Mouse (Mus musculus) c-Kit-negative CD71-positive TER-119-positive erythroid progenitor cells, embryonic 14.5 days (primary cell): ENCODE results near the gene Slc25a26.

ENCODE experiments used
- DNase-seq: peaks from one replicate; pipeline ENCODE4 v3.0.0-alpha.2; 2013; ENCODE audit warnings: low read depth, low spot score

Slc25a26 gene

DNA sequence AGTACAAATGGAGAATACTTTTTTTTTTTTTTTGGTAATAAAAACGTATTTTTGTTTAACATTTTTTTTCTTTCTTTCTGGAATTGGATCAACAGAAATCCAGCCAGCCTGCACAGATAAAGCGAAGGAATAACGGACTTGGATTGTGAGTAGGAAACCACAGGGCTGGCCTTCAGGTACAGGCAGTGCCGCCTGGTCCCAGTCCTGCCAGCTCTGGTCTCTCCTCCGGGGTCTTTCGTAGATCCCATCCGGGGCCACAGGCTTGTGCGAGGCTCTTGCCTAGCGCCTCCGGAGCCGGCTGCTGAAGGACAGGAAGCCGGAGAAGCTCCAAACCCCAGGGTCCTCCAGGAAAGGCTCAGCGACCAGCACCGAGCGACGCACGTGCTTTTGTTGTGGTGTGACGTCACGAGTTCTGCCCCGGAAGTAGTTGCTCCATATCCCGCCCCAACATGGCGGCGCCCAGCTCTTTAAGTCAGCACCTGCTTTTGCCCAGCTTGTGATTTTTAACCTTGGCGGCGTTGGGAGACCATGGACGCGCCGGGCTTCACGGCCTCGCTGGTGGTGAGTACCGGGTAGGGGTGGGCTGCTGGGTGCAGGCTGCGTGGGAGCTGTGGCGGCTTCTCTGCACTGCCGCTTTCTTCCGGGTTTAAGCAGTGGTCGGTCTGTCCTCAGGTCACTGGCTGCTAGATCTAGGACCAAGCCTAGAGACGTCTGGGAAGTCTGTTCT, at the start of gene Slc25a26:
TSS of gene Slc25a26 (plus strand) at position 435 of the 727 bp plus-strand sequence.
- peak; percentile 65 for DNase-seq

DNA sequence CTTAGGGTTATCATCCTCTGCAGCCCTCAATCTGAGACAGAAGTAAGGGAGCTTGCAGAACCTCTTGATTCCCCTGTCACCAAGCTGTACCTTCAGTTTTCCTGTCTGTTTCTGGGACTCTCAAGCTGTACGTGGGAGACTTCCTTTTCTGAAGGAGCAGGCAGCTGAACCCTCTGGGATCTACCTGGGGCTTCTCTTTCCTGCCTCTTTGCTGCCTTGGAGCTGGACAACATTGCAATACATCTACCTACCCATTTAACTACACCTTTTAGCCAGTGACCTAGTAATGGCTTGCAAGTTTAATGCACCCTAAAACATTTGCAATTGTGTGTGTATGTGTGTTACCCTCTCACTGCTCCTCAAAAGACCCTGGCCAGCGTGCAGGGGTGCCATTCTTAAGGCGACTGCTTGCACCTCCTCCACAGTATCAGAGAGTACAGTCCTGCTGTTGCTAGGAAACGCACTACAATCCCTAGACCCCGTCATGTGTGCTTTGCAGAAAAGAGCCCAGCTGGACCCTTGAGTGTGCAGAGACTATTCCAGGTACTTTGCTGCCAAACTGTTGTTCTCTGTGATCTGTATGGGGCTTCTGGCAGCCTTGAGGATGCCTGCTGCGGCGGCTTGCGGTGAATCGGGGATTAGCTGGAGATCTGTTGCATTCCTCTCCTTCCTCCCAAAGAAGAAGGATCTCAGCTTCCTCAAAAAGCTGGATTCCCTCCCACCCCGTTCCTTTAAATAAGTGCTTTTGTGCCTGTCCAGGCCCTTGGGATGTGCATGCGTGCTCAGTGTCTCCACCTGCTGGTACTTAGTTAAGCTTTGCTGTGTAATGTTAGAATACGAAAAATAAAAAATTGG, 35.9 kb upstream of the Slc25a26 start:
- DNase-seq: no peak

DNA sequence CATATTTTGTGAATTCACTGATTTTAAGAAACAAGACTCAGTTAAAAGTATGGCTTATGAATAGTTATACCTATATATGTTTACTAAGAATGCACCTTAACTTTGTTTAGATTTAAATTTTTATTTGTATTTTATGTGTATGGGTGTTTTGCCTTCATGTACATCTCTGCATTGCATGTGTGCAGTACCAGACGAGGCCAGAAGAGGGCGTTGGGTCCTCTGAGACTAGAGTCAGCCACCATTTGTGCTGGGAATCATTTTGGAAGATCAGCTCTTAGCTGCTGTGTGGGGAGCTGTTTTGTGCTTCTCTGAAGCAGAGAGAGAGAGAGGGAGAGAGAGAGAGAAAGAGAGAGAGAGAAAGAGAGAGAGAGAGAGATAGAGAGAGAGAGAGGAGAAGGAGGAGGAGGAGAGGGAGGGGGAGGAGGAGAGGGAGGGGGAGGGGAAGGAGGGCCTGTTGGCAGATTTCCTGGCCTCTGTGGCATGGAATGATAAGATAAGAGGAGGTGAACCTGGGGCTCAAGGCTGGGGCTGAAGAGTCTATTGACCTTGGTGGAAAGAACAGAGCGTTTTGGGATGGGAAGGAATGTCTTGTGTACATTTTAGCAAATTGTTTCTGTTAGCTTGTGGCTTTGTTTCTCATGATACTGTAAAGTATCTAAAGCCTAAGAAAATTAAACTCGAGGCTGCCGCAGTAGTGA, 33.5 kb upstream of the Slc25a26 start:
- peak; percentile 3 for DNase-seq

DNA sequence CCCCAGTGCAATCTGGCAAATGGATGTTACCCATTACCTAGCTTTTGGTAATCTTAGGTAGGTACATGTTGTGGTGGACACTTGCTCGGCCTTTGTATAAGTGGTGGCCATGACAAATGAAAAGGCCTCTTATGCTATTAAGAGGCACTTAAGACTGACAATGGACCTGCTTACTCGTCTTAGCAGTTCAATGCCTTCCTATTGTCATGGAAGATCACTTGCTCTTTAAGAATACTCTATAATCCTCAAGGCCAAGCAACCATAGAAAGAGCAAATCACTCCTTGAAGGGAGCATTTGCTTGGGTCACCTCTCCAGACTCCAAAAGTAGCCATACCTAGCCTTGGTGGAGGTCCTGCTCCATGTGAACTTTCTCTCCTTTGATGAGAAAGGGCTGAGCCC, 7.4 kb upstream of the Slc25a26 start:
- DNase-seq: no peak

DNA sequence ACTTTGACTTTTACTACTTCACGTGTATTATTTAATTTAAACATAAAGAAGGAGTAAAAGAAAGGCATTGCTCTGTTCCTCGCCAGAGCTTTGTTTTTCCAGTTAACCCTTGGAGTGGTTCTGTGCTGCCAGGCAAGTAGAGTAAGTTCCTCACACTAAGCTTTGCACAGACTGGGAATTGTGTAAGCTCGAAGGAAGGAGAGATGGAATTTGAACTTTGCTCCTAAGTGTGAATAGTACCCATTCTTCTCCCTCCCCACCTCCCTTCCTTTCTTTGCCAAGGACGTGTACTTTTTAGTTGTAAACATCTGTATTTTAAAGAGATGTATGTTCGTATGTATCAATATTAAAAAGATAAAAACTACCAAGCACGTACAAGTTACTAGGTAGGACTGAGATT, 3.8 kb downstream of the Slc25a26 start:
- DNase-seq: no peak

DNA sequence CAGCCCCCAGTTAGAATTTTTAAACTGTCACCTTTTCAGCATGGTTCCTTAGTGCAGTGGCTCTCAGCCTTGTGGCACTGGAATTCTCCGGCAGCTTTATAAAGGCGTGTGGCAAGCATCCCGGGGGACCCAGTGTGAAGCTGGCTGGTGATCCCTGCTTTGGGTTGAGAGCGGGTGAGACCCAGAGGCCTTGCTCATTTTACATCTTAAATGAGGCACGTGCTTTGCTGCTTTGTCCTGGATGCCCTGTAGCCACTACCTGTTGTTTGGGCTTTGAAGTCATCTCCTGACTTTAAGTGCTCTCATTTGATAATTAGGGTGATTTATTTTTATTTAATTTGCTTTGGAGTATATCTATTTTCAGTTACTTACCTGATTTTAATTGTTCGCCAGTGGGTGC, 7.8 kb downstream of the Slc25a26 start:
- no peak for DNase-seq

DNA sequence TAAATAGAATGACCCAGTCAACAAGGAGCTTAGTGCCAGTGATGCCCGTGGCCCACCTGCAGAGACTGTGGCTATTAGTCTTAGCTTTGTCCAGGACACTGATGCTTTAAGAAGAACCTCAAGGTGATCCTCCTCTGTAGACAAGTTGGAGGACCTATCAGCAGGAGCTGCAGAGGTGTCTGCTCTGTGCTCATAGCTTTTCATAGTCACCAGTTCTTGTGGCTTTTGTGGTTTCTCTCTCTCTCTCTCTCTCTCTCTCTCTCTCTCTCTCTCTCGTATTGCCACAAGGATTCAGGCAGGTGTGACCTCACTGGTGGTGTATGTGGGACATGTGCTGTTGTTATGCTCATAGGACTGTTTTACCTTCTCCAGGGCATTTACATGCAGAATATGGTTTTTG, 8.7 kb downstream of the Slc25a26 start:
- no peak for DNase-seq

DNA sequence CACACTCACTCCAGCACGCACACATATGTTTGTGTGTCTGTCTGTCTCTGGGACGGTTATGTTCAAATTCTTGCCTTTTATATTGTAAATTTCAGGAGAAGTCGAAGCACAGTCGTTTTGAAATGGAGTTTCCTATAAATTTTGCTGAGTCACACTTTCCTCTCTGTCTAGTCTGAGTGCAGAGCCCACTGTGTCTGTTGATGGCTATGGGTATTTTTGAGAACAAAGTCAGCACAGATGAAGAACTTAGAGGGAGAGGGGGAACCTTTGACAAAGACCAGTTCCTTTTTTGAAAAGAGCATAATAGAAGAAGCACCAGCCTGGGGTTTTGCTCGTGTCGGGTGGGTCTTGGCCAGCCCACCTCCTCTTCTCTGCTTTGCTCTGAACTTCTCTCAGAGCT, 9.1 kb downstream of the Slc25a26 start:
- no peak for DNase-seq

DNA sequence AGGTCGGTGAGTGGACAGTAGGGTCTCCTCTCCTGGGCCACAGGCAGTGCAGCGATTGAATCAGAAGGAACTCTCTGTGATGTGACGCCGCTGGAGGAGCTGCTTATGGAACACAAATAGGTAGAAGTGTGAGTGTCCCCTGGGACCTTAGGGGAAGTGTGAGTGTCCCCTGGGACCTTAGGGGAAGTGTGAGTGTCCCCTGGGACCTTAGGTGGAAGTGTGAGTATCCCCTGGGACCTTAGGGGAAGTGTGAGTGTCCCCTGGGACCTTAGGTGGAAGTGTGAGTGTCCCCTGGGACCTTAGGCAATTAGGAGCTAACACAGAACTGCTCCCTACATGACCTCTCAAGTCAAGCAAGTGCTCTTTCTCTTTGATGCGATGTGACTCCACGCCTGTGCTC, 18.0 kb downstream of the Slc25a26 start:
- no peak for DNase-seq

DNA sequence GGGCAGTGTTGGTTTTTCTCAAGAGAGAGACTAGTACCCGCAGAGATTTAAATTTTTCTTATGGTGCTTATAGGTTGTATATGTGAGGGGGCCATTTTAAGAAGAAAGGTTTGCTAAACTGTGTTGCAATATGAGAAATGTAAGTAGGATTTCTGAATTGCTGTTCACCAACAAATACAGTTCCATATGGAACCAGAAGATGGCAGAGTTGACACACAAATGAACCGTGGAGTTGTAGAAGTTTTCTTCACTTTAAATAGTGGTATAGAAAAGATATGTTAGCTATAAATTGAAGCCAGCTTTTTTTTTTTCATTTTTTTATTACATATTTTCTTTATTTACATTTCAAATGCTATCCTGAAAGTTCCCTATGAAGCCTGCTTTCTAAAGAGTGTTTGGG, 24.2 kb downstream of the Slc25a26 start:
- DNase-seq: no peak

DNA sequence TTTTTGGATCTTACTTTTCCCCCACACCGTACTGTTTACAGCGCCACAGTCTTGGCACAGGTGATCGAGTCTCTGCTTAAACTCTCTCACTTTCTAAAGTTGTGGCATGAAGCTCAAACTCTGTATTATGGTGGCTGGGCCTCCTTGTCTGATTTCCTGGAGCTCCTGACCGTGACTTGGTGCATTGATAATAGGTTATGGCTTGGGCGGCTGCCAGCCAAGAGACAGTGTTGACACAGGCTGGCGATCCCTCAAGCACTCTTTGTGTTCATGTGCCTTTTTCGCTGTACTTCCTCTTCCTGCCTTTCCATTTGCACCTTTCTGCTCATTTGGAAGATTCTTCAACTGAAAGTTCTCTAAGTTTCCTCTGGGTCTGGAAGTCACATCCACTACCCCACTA, 30.6 kb downstream of the Slc25a26 start:
- DNase-seq: no peak

DNA sequence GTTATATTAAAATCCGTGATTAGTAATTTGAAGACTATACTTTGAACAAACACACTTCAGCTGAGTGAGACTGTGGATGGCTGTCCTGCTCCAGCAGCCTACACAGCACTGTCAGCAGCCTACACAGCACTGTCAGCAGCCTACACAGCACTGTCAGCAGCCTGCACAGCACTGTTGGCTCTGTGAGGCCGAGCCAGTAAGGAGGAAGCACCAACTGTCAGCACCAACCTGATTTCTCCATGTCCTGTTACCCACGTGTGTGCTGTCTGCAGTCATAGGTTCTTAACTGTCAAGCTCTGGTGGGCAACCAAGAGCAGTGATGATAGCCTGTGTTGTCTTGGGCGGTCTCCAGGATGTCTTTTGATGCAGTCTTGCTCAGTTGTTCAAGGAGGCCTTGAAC, 32.0 kb downstream of the Slc25a26 start:
- no peak for DNase-seq

DNA sequence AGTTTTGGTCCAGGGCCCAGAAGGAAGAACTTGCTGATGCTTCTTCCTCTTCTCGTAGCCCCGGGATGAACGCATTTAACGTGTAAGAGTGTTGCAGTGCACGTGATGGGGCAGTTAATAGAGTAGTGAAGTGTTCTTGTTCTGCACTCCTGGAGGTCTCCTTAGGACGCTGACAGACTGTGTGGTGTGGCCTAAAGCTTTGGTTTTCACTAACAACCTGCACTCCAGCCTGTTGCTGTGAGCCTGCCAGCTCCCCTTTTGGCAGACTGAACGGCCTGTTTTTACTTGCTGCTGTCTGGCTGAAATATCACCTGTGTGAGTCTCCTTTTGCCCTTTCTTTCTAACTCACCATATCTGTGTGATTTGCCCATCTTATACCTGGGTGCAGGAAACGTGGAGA, 36.3 kb downstream of the Slc25a26 start:
- DNase-seq: no peak

DNA sequence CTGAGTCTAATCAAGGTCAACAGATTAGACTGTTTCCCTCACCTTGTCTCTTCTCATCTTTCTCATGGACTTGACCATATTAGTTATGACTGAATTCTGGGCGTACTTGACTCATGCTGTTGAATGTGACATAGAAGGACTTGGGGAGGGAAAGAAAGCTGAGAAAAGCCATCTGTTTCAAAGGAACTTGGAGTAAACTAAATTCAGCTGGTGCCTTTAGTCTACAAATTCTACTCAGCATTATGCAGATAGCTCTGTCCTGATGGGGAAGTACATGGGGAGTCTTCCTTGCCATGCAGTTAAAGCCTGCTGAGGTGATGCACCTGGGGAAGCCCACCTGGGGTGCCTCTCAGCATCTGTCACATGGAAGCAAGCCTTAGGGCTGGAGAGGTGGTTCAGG, 37.5 kb downstream of the Slc25a26 start:
- DNase-seq: no peak

DNA sequence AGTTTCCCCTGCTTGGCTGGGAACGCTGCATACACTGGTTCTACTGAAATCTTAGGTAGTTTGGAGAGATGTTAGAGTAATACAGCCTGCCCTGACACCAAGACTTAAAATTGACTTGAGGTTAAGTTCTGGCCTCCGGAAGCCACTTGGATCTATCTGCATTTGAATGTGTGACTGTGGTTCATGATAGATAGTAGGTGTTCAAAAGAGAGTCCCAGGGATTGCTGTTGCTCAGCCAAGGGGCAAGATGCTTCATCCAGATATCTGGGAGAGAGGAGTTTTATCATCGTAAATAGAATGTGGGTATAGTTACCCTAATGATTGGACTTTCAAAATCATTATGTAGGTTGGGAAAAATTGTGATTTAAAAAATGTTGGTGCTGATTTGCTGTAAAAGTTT, 40.0 kb downstream of the Slc25a26 start:
- no peak for DNase-seq

DNA sequence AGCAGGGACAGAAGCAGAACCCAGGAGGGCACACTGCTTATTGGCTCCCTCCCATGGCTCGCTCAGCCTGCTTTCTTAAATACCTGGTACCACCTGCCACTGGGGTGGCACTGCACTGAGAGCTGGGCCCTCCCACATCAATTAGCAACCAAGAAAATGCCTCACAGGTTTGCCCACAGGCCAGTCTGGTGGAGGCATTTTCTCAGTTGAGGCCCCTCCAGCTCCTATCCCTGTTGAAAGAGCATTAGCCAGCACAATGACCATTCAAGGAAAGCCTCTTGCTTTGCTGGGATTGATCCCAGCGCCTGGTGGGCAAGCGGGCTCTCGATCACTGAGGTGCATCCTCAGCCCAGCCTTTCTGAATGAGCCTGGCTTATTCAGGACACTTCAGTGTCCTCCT, 40.5 kb downstream of the Slc25a26 start:
- DNase-seq: no peak

DNA sequence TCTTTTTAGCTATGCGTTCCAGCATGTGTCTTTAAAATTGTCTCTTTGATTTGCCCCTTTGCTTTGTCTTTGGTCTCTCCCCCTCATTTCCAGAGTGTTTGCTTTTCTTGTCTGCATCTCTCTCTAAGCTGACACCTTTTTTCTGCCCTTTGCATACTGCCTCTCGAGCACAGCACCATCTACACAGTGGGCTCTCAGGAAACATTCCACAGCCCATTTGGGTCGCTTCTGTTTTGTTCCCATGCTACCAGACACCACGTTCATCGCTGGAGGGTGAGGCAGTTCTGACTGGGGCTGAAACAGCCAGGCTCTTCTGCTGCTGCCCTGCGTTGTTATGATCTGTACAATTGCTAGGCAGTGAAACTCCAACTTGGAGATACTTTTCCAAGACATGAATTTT, 41.0 kb downstream of the Slc25a26 start:
- no peak for DNase-seq

DNA sequence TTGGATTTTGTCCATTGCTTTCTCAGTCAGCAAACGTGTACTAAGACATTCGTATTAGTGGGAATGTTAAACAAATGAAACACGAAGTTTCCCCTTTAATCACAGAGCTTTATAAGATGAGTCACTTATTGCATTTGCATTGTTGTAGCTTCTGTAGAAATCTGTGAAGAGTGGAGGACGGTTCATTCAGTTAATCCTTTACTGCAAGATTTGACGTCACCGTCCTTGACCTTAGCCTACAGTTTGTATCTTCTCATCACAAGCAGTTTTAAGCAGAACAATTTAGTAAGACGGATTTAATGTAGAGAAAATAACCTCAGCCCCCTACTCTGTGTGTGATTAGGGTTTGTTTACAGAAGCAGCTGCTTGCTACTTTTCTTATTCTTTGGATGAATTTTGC, 41.7 kb downstream of the Slc25a26 start:
- no peak for DNase-seq

DNA sequence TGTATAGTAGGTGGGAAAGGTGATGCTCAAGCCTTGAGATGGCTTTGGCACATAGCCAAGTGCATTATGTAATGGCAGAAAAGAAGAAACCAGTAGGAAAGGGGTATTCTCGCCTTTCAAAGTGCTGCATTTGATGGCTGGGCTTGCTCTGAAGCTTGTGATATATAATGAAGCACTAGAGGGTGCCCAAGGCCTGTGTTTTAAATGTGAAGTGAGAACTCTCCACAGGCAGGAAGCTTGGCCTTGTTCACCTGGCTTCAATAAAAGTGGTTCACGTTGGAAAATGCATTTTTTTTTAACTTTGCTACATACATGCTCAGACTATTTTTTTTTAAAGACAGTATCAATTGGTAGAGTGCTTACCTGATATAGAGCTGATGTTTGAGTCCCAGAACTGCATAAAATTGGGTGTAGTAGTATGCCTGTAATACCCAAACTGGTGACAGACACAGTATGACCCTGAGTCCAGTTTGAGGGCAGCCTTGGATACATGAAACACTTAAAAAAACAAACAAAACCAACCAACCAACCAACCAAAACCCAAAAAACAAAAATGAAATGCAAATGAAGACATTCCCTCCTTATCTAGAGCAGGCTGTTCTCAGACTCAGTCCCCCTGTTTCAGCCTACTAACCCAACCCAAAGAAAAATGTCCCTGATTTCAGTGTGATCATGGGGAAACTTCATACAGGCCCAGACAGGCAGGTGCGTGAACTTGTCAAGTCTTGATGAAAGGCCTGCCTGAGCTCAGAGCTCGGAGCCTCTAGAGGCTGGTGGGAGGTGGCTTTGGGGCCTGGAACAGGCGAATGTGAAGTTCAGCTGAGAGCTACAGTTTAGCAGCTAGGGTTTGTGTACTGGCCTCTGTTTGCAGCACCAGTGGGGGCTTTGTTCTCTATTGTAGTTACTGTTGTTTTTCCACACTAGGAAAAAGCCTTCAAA, 44.0 kb downstream of the Slc25a26 start:
- no peak for DNase-seq

DNA sequence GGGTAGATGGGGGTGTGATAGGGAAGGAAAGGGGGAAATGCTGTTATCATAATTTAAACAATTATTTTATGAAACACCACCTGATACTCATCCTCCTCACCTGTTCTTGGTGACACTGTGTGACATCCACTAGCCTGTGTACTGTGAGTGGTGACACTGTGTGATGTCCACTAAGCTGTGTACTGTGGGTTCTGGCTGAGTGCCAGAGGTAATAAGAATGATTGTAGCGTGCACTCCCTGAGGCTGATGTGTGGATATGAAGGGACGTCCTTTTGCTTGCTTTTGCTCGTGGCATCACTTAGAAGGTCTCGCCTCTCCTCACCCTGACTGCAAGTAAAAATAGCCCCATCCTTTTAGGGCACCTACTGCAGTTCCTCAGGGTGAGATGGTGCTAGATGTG, 47.1 kb downstream of the Slc25a26 start:
- DNase-seq: no peak

DNA sequence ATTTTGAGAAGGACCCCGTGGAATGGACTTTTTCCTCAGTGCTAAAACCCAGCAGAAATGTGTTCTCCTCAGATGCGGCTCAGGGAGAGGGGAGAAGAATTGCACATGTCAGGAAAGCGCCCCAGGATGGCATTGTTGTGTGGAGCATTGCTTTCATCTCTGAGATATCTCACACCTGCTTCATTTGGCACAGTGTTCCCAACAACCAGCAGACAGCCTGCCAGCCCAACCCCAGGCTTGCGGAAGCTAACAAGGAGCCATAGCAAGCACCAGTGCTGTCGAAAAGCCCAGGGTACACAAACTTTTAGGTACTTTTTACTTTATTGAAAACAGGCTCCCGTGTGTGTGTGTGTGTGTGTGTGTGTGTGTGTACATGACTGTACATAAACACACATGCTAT, 50.2 kb downstream of the Slc25a26 start:
- no peak for DNase-seq
